Mouse (Mus musculus): ENCODE measurements around the gene March10. TPM values are rescaled to one million over a fixed set of nuclear protein-coding genes. Genes with fewer than 3 reads are reported as not detected.

The March10 gene
- not detected for total RNA-seq (2023)

DNA sequence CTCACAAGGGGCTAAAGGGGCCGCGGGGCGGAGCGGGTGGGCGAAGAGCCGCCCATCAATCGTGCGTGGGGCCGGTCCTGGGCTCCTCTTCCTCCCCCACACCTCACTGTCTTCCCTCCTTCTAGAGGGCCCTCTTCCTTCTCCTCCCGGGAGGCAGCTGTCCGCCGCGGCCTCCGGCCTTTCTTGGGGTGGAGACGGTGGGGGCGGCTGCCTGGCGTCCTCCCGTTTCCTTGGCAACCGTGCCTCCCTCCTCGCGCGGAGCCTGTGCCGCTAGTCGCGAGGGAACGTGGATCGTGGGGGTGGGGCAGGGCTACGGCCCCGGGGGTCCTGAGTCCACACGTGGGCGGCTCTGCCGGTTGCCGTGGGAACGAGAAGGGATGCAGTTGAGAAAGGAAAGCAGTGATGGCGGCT is at the start of gene March10:
TSS of gene March10 (minus strand) at position 239 of the 411 bp plus-strand sequence.

Other genes starting within 250 kb of the March10 start
- gene Mrc2, start 164.1 kb downstream of the March10 start, total RNA-seq (2023), result under 1 TPM; 0.46 to 0.88 TPM
- gene Tanc2, start 133.3 kb upstream of the March10 start, total RNA-seq (2023), result 1 to 10 TPM; 4.7 to 4.9 TPM

Measured in neutrophil, adult 83 days (primary cell).